Mouse (Mus musculus) stomach, embryonic 14.5 days (tissue): Measurements from ENCODE around the gene 0610009B22Rik. TPM values are rescaled to one million over a fixed set of nuclear protein-coding genes. Genes with fewer than 3 reads are reported as not detected.

Experiments used
- ATAC-seq: fragments of 200-750 bp; cut with Nextera tagmentation; 2 replicates; pipeline ENCODE4 v1.8.0; 2017; ENCODE audit warnings: low read depth, moderate TSS enrichment; ENCODE audit not compliant: insufficient number of reproducible peaks, insufficient read depth, low FRiP score
- H3K27ac ChIP-seq: fragments of 300-500 bp; sonication (generic); 2 replicates; pipeline ENCODE4 v1.5.1; 2014; ENCODE audit warnings: mild to moderate bottlenecking, low read length, moderate library complexity, mixed read lengths
- H3K27me3 ChIP-seq: fragments of 300-500 bp; sonication (generic); 2 replicates; pipeline ENCODE4 v1.6.1; 2014; ENCODE audit warnings: low read length, control low read depth, mixed read lengths; ENCODE audit not compliant: control insufficient read depth, insufficient read depth
- H3K36me3 ChIP-seq: fragments of 300-500 bp; sonication (generic); 2 replicates; pipeline ENCODE4 v1.6.1; 2014; ENCODE audit warnings: mild to moderate bottlenecking, control low read depth, low read length, moderate library complexity, mixed read lengths; ENCODE audit not compliant: control insufficient read depth, insufficient read depth
- H3K4me1 ChIP-seq: fragments of 300-500 bp; sonication (generic); 2 replicates; pipeline ENCODE4 v1.6.1; 2014; ENCODE audit warnings: low read length, control low read depth, mixed read lengths; ENCODE audit not compliant: control insufficient read depth, insufficient read depth
- H3K4me2 ChIP-seq: fragments of 300-500 bp; sonication (generic); replicated peaks from 2 replicates; pipeline ENCODE4 v1.6.1; 2014; ENCODE audit warnings: low read depth, low read length, control low read depth
- H3K4me3 ChIP-seq: fragments of 300-500 bp; sonication (generic); 2 replicates; pipeline ENCODE4 v1.5.1; 2014; ENCODE audit warnings: low read depth, low read length, control low read depth
- H3K9ac ChIP-seq: fragments of 300-500 bp; sonication (generic); replicated peaks from 2 replicates; pipeline ENCODE4 v1.6.1; 2014; ENCODE audit warnings: low read depth, mild to moderate bottlenecking, control low read depth, low read length, moderate library complexity, mixed read lengths
- H3K9me3 ChIP-seq: fragments of 300-500 bp; sonication (generic); 2 replicates; pipeline ENCODE4 v1.6.1; 2016; ENCODE audit warnings: low read depth, low read length, control low read depth; ENCODE audit not compliant: control insufficient read depth
- WGBS: fragments of 180-500 bp; shearing (Covaris S2); extraction: QIAGEN DNeasy Blood & Tissue Kit; methylation state at CpG from one replicate; pipeline ENCODE4 v1.1.7; 2014; 5-methylcytosine and 5-hydroxymethylcytosine counted together
- polyA plus RNA-seq: library from polyadenylated mRNA; unstranded; fragments of >200 nt; fragmentation: Nextera tagmentation; extraction: Ambion mirVana; gene quantifications from 2 replicates; pipeline ENCODE4 v1.2.1, GENCODE M21; 2014

Gene 0610009B22Rik
- polyA plus RNA-seq, 1 experiment from 2014 or later, result 78.1 TPM

DNA sequence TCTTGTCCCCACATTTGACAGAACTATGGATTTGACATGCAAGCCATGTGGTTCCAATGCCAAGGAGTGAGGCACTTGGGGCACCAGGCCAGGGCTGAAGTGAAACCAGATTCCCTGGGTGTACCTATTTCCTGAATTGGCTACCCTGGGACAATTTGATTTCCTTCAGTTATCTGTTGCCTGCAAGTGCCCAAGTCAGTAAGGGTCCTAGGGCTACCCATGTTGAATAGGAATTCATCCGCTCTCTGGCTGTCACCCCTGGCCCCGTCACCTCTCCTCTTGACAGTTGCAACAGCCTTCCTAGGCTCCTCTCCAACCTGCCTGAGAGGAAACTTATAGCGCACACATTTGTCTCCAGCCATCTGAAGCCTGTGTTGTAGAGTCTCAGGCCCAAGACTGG, 33.8 kb downstream of the 0610009B22Rik start:
- H3K27me3 ChIP-seq, result no peaks in the 10 kb centered on the region
- WGBS, result 93% methylated on average over 3 of the region's 3 CpGs
- H3K9ac ChIP-seq, result no peak overlapping the region
- ATAC-seq, result no peak
- H3K9me3 ChIP-seq, result no peaks in the 10 kb centered on the region
- no peak overlapping the region for H3K4me2 ChIP-seq
- no peak overlapping the region for H3K27ac ChIP-seq
- no peak overlapping the region for H3K4me3 ChIP-seq
- 0 out of 2 replicates have a peak, but pooled peaks cover 3% of the 10 kb centered on the region for H3K4me1 ChIP-seq
- no peaks in the 10 kb centered on the region for H3K36me3 ChIP-seq

DNA sequence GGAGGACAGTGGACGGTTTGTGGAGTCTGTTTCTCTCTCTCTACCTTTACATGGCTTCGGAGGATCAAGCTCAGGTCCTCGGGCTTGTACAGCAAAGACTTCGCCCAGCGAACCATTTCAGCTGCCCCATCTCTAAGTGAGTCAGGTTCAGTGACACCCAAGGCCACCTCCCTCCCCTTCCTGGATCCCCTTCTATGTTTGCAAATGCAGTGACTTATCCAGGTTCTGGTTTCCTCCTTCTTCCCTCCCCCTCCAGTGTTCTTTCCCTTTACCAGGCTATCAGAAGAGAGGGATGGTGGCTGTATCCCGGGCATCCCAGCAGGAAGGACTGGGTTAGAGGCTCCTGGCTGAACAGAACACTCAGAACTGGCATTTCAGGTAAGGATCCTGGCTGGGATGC, 34.9 kb downstream of the 0610009B22Rik start:
- WGBS, result 87% methylated on average over 6 of the region's 6 CpGs
- H3K4me1 ChIP-seq, result peaks cover 7% of the 10 kb centered on the region
- H3K36me3 ChIP-seq, result no peaks in the 10 kb centered on the region
- no peaks in the 10 kb centered on the region for H3K9me3 ChIP-seq
- no peaks in the 10 kb centered on the region for H3K27me3 ChIP-seq
- ATAC-seq, result no peak
- no peak overlapping the region for H3K27ac ChIP-seq
- H3K4me3 ChIP-seq, result no peak overlapping the region
- H3K4me2 ChIP-seq, result no peak overlapping the region
- H3K9ac ChIP-seq, result no peak overlapping the region

DNA sequence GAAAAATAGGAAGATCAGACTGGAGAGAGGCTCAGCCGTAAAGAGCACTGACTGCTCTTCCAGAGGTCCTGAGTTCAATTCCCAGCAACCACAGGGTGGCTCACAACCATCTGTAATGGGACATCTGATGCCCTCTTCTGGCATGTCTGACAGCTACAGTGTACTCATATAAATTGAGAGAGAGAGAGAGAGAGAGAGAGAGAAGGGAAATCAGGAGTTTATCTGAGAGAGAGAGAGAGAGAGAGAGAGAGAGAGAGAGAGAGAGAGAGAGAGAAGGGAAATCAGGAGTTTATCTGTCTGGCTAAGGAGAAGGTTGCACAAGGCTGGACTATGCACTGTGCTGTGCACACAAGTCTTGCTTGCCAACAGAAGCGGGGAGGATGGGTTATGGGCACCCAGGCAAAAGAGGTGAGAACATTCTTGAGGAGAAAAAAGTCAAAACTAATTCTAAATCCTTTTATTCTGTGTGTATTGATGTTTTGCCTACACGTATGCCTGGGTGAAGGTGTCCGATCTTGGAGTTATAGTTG, 35.7 kb downstream of the 0610009B22Rik start:
- H3K4me1 ChIP-seq, result peaks cover 14% of the 10 kb centered on the region
- WGBS, result 88% methylated on average over 4 of the region's 4 CpGs
- H3K36me3 ChIP-seq, result no peaks in the 10 kb centered on the region
- H3K9me3 ChIP-seq, result no peaks in the 10 kb centered on the region
- H3K9ac ChIP-seq, result no peak overlapping the region
- no peak for ATAC-seq
- no peak overlapping the region for H3K4me2 ChIP-seq
- H3K4me3 ChIP-seq, result no peak overlapping the region
- no peaks in the 10 kb centered on the region for H3K27me3 ChIP-seq
- H3K27ac ChIP-seq, result no peak overlapping the region

DNA sequence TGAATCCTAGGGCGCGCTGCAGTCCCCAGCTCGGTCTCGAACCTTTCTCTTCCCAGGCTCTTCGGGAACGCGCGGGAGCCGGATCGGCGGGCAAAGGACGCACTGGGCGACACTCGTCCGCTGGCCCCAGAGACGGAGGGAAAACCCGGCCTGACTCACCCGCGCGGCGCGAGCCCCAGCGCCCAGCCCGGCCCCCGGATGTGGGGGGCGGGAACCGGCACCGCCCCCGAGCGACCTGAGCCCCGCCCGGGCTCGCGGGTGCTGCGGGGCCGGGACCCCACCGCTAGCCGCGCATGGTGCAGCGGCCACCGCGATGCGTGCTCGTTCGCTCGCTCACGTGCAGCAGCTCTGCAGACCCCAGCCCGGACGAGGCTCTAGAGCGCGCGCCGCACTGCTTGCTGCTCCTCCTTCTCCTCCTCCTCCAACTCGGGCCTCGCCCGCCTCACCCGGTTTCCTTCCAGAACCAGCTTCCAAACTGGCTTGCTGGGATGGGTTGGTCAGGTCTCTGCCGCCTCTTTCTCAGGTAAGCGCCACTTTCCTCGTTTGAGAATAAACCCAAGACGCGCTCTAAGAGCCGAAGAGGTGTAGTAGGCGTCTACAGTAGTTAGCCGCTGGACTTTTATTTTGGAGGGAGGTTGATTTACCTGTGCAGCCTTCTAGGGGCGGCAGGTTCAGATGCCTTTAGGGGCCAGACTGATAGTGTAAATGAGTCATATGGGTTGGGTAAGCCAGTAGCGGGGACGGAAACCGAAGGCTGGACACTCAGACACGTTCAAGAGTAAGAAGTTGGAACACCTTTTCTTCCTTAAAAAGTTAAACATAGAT, 37.8 kb downstream of the 0610009B22Rik start, which contains the start of the genes N4bp3 and D930048N14Rik:
Gene N4bp3, minus strand, starts transcription at position 152 of the 825 bp plus-strand sequence.
Gene D930048N14Rik, plus strand, starts transcription at position 264 of the 825 bp plus-strand sequence.
- H3K36me3 ChIP-seq, result no peaks in the 10 kb centered on the region
- ATAC-seq, result peak; percentile 72
- peak within 1 kb of the TSS; percentile 98 for H3K4me2 ChIP-seq
- no peaks in the 10 kb centered on the region for H3K27me3 ChIP-seq
- peak within 1 kb of the TSS; percentile 67 for H3K4me3 ChIP-seq
- H3K9me3 ChIP-seq, result no peaks in the 10 kb centered on the region
- WGBS, result 1% methylated on average over 42 of the region's 70 CpGs
- H3K4me1 ChIP-seq, result peaks cover 14% of the 10 kb centered on the region
- H3K27ac ChIP-seq, result peak within 1 kb of the TSS; percentile 66
- H3K9ac ChIP-seq, result peak within 1 kb of the TSS; percentile 55

DNA sequence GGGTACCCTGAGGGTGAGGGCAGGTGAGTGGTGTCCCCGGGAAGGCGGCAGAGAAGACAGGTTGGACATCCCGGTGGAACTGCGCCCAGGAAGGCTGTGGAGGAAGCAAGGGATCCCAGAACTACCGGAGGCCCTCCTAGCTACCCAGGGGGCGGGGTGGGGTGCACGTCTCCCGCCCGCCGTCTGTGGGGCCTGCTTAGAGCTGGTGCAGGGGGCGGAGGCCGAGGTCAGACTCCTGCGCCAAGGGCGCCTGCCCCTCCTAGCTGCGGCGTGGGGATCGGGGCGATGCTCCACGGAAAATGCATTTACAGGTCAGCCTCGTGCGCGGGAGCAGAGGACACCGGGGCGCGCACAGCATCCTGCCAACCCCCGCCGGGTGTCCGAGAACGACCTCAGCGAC, 38.4 kb downstream of the 0610009B22Rik start:
- ATAC-seq, result peak; percentile 2; the same call in 1 of the 2 replicates
- peak overlapping the region; percentile 66 for H3K27ac ChIP-seq
- H3K9ac ChIP-seq, result peak overlapping the region; percentile 55
- peaks cover 14% of the 10 kb centered on the region for H3K4me1 ChIP-seq
- H3K36me3 ChIP-seq, result no peaks in the 10 kb centered on the region; the same call in 1 of the 2 replicates
- H3K27me3 ChIP-seq, result no peaks in the 10 kb centered on the region
- peak overlapping the region; percentile 67 for H3K4me3 ChIP-seq
- H3K4me2 ChIP-seq, result peak overlapping the region; percentile 98
- no peaks in the 10 kb centered on the region for H3K9me3 ChIP-seq
- under 1% methylated on average over 30 of the region's 30 CpGs for WGBS

DNA sequence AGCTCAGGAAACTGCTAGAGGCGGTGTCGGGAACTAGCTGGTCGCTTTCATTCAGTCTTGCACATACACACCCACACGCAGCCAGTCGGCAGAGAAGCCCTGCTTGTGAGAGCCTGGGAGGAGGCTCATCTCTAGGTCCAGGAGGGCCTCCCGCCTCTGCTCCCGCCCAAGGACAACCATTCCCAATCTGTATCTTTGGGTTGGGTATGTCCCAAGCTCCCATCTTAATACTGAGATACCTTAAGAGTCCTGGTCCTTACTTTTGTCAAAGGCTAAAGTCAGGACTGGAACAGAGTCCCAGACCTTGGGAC, 38.8 kb downstream of the 0610009B22Rik start:
- Histone ChIP-seq H3K4me1 (peaks cover 14% of the 10 kb centered on the region), H3K9ac (peak overlapping the region; percentile 55), H3K36me3 (no peaks in the 10 kb centered on the region; the same call in 1 of the 2 replicates), H3K4me2 (peak overlapping the region; percentile 98), H3K9me3 (no peaks in the 10 kb centered on the region), H3K4me3 (peak overlapping the region; percentile 67), H3K27me3 (no peaks in the 10 kb centered on the region), H3K27ac (peak overlapping the region; percentile 66; the same call in 1 of the 2 replicates)
- 4% methylated on average over 7 of the region's 7 CpGs for WGBS
- no peak for ATAC-seq

DNA sequence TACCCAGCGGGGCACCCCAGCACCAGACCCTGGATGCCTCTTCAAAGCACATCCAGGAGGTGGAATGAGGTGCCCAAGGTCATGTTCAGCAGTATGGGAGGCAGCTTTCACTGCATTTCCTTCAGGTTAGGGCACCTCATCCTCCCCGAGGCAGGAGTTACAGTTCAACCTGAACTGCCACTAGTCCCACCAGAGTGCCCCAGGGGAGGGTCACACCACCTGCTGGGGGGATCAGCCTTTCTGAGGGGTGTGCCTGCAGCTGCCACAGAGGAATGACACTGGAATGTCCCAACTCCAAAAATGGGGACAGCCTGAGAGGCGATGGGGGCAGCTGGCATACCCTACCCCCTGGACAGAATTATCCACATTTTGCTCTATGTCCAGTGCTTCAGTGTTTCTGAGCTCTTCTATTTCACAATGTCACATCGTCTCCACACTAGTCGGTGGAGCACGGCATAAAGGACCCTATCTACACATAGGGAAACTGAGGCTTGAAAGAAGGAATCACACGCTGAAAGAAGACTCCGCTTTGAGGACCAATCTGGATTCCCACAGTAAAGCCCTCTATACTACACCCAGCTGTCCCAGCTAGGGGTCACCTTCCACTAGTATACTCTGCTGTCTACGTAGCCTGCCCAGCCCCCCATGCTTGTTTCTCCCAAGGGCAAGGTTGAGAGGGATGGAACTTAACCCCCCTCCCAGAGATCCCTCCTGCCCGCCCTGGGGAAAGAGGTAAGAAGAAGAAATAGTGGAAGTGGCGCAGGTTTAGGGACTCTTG, 39.4 kb downstream of the 0610009B22Rik start:
- Histone ChIP-seq H3K9me3 (no peaks in the 10 kb centered on the region), H3K4me3 (peak overlapping the region; percentile 67; the same call in 1 of the 2 replicates), H3K27me3 (no peaks in the 10 kb centered on the region), H3K9ac (no peak overlapping the region), H3K36me3 (no peaks in the 10 kb centered on the region; the same call in 1 of the 2 replicates), H3K27ac (no peak overlapping the region), H3K4me2 (peak overlapping the region; percentile 98), H3K4me1 (peaks cover 14% of the 10 kb centered on the region)
- no peak for ATAC-seq
- 33% methylated on average over 11 of the region's 11 CpGs for WGBS

DNA sequence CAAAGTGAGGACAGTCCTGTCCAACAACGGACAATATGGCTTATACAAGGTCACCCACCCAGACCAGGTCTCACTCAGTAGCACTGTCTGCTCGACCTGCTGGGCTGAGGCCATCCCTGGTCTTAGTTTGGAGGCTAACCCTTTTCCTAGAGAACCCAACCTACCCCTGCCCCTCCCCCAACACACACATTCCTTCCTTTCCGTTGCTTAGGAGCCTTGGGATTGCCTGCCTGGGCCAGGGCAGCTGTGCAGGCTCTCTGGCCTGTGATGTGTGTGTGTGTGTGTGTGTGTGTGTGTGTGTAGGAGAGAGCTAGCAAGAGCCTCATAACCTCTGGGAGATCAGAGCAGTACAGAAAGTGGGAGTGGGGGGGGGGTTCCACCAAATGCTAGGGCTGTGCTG, 40.1 kb downstream of the 0610009B22Rik start:
- no peaks in the 10 kb centered on the region; the same call in 1 of the 2 replicates for H3K36me3 ChIP-seq
- H3K9ac ChIP-seq, result no peak overlapping the region
- ATAC-seq, result no peak
- H3K4me3 ChIP-seq, result peak overlapping the region; percentile 67; the same call in 1 of the 2 replicates
- WGBS, result 32% methylated on average over 3 of the region's 3 CpGs
- H3K4me2 ChIP-seq, result peak overlapping the region; percentile 15; the same call in 1 of the 2 replicates
- no peaks in the 10 kb centered on the region for H3K9me3 ChIP-seq
- peaks cover 14% of the 10 kb centered on the region for H3K4me1 ChIP-seq
- H3K27me3 ChIP-seq, result no peaks in the 10 kb centered on the region
- peak overlapping the region; percentile 2; the same call in 1 of the 2 replicates for H3K27ac ChIP-seq
